Mouse (Mus musculus): ENCODE results near the gene Itsn2. TPM values are rescaled to one million over a fixed set of nuclear protein-coding genes. Genes with fewer than 3 reads are reported as not detected.

The Itsn2 gene
- polyA plus RNA-seq, 1 experiment from 2014 or later: 25.9 TPM

DNA sequence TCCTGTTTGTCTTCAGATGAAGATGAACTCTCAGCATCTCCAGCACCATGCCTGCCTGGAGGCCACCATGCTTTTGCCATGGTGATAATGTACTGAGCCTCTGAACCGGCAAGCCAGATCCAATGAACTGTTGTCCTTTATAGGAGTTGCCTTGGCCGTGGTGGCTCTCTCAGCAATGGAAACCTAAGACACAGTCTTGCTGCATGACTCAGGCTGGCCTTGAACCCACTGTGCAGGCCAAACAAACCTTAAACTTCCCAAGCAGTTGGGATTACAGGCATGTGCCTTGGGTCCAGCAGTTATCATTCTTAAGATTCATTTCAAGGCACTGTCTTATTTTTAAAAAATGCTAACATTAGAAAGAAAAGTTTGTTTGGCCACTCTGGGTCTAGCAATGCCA, 4.6 kb upstream of the Itsn2 start:
- no peak overlapping the region for H3K9ac ChIP-seq (replicated peaks; ENCODE audit: low read length)
- H3K27ac ChIP-seq (replicated peaks; ENCODE audit: low read depth, low read length): no peak overlapping the region
- WGBS: 70% methylated on average over 2 of the region's 2 CpGs
- no peaks in the 10 kb centered on the region for H3K27me3 ChIP-seq (ENCODE audit: control insufficient read depth, insufficient read depth, low read length)
- H3K36me3 ChIP-seq (replicated peaks; ENCODE audit: control insufficient read depth, insufficient read depth, low read depth, low read length): no peaks in the 10 kb centered on the region
- no peak overlapping the region for H3K4me2 ChIP-seq (ENCODE audit: low read depth, low read length)
- DNase-seq (ENCODE audit: low spot score): no peak
- no peaks in the 10 kb centered on the region for H3K9me3 ChIP-seq (replicated peaks; ENCODE audit: control insufficient read depth, low read length)
- H3K4me1 ChIP-seq (ENCODE audit: control insufficient read depth, insufficient read depth, low read length): no peaks in the 10 kb centered on the region
- no peak for ATAC-seq (replicated peaks; ENCODE audit: insufficient number of reproducible peaks, low FRiP score, low TSS enrichment, low read depth)
- no peak overlapping the region for H3K4me3 ChIP-seq (ENCODE audit: low read depth, low read length)

DNA sequence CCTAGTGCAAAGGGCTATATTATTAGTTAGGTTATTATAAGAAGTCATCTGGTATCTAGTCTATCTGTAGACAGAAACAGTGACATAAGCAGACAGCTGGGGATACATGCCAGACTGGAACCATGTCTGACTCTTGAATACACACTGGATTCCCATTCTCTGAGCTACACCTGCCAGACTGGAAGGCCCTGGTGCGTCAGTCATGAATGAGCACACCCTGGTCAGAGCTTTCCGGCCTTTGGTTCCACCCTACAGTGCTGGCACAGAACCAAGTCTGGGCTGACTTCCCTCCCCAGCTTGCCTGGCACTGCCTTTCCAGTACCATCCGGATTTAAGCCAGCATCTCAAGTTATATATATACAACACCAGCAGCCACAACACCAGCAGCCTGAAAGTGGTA, 3.8 kb upstream of the Itsn2 start:
- Histone ChIP-seq H3K4me2 (ENCODE audit: low read depth, low read length) (no peak overlapping the region), H3K9me3 (replicated peaks; ENCODE audit: control insufficient read depth, low read length) (no peaks in the 10 kb centered on the region), H3K4me1 (ENCODE audit: control insufficient read depth, insufficient read depth, low read length) (no peaks in the 10 kb centered on the region), H3K9ac (replicated peaks; ENCODE audit: low read length) (no peak overlapping the region), H3K36me3 (replicated peaks; ENCODE audit: control insufficient read depth, insufficient read depth, low read depth, low read length) (no peaks in the 10 kb centered on the region), H3K27me3 (ENCODE audit: control insufficient read depth, insufficient read depth, low read length) (no peaks in the 10 kb centered on the region), H3K27ac (replicated peaks; ENCODE audit: low read depth, low read length) (no peak overlapping the region), H3K4me3 (ENCODE audit: low read depth, low read length) (no peak overlapping the region)
- 83% methylated on average over 3 of the region's 3 CpGs for WGBS
- ATAC-seq (replicated peaks; ENCODE audit: insufficient number of reproducible peaks, low FRiP score, low TSS enrichment, low read depth): no peak
- DNase-seq (ENCODE audit: low spot score): no peak

DNA sequence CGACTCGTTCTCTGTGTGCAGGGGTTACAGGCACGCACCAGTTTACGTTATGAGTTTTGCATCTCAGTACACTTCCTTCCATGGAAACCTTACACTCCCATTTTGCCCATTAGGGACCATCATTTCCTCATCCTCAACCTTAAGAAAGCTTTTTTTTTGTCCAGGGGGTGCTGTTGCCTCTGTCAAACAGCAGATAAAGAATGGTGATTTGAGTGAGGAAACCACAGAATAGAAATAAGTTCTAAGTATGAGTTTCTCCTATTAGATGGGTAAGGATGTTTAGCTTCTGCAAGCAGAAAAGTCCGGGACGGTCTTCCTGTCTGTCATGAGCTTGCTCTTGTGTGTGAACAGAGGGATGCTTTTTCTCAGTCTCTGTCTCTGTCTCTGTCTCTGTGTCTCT, 413 bp upstream of the Itsn2 start:
- Histone ChIP-seq H3K4me3 (ENCODE audit: low read depth, low read length) (peak overlapping the region; percentile 92; the same call in 1 of the 2 replicates), H3K36me3 (replicated peaks; ENCODE audit: control insufficient read depth, insufficient read depth, low read depth, low read length) (no peaks in the 10 kb centered on the region), H3K27ac (replicated peaks; ENCODE audit: low read depth, low read length) (no peak overlapping the region), H3K4me1 (ENCODE audit: control insufficient read depth, insufficient read depth, low read length) (no peaks in the 10 kb centered on the region), H3K9ac (replicated peaks; ENCODE audit: low read length) (no peak overlapping the region; the same call in 1 of the 2 replicates), H3K27me3 (ENCODE audit: control insufficient read depth, insufficient read depth, low read length) (no peaks in the 10 kb centered on the region), H3K4me2 (ENCODE audit: low read depth, low read length) (no peak overlapping the region), H3K9me3 (replicated peaks; ENCODE audit: control insufficient read depth, low read length) (no peaks in the 10 kb centered on the region)
- no peak for DNase-seq (ENCODE audit: low spot score)
- ATAC-seq (replicated peaks; ENCODE audit: insufficient number of reproducible peaks, low FRiP score, low TSS enrichment, low read depth): no peak
- WGBS: 60% methylated on average over 6 of the region's 6 CpGs

DNA sequence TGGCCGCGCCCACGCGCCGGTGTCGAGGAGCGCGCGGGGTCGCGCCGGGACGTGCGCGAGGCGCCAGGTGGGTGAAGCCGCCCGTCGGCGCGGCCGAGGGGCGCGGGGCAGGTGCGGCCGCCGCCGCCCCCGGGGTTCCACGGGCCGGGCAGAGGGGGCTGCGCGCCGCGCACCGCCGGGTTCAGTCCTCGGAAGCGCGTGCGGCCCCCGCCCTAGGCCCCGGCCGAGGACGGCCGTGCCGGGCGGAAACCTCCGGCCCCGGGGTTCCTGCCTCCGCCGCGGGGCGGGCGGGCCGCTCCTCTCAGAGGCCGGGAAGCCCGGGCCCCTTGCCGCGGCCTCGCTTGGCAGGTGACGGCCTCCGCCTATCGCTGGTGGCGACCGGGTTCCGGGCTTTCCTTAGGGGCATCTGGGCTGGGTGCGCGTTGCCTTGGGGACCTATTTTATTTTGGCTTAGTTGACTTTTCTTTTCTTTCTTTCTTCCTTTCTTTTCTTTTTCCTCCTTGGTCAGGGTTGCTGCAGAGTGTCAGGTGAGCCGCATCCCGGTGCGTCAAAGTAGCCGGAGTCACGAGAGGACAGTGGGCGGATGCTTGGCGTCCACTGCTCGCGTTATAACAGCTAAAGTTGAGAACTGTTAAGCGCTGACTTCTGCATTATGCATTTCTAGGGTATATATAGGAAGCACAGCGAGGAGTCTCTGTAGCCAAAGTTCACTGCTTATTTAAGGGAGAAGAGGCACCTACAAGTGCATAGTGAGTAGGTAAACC, 910 bp downstream of the Itsn2 start:
- ATAC-seq (replicated peaks; ENCODE audit: insufficient number of reproducible peaks, low FRiP score, low TSS enrichment, low read depth): peak; percentile 71
- under 1% methylated on average over 40 of the region's 80 CpGs for WGBS
- Histone ChIP-seq H3K27me3 (ENCODE audit: control insufficient read depth, insufficient read depth, low read length) (no peaks in the 10 kb centered on the region), H3K4me2 (ENCODE audit: low read depth, low read length) (peak overlapping the region; percentile 82), H3K4me1 (ENCODE audit: control insufficient read depth, insufficient read depth, low read length) (no peaks in the 10 kb centered on the region), H3K9me3 (replicated peaks; ENCODE audit: control insufficient read depth, low read length) (no peaks in the 10 kb centered on the region), H3K9ac (replicated peaks; ENCODE audit: low read length) (peak overlapping the region; percentile 85), H3K4me3 (ENCODE audit: low read depth, low read length) (peak overlapping the region; percentile 92), H3K36me3 (replicated peaks; ENCODE audit: control insufficient read depth, insufficient read depth, low read depth, low read length) (no peaks in the 10 kb centered on the region), H3K27ac (replicated peaks; ENCODE audit: low read depth, low read length) (peak overlapping the region; percentile 52; the same call in 1 of the 2 replicates)
- peak; percentile 43 for DNase-seq (ENCODE audit: low spot score)

DNA sequence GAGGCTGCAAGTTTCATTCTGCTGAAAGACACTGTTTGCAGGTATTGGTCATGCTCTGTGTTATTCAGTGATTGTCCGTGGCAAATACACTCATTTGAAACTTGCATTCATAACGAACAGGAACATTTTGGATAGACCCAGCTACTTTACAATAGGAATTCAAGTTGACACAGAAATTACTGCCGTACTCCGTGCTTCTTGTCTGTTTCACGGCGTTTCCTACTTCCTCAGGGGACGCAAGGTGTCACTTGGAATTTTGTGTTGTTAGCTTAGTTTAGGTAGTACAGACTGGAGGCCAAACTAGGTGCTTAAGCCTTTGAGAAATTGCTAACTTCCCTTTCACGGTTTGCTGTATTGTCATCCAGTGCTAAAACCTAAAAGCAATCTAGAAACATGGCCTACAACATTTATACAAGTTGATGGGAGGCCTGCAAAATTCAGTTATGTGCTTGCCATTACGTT, 1.5 kb downstream of the Itsn2 start:
- 61% methylated on average over 9 of the region's 9 CpGs for WGBS

DNA sequence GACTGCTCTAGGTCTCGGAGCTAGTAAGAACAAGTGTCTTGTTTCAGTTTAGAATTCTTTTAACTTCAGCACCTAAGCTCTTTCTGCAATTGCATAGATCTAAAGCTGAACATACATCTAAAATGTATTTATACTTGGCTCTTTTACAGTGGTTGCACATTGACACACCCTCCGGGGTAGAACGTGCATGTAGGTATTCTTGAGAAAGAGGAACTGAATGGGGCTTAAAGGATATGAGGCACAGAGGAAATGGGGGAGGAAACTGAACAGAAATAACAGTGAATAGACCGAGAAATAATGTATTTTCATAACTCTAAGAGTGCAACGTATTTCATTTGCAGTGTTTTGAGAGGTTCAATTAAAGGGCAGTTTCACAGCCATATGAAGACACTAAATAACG, 2.6 kb downstream of the Itsn2 start:
- Histone ChIP-seq H3K9me3 (replicated peaks; ENCODE audit: control insufficient read depth, low read length) (no peaks in the 10 kb centered on the region), H3K9ac (replicated peaks; ENCODE audit: low read length) (no peak overlapping the region), H3K27ac (replicated peaks; ENCODE audit: low read depth, low read length) (no peak overlapping the region), H3K4me2 (ENCODE audit: low read depth, low read length) (no peak overlapping the region), H3K36me3 (replicated peaks; ENCODE audit: control insufficient read depth, insufficient read depth, low read depth, low read length) (no peaks in the 10 kb centered on the region), H3K27me3 (ENCODE audit: control insufficient read depth, insufficient read depth, low read length) (no peaks in the 10 kb centered on the region), H3K4me1 (ENCODE audit: control insufficient read depth, insufficient read depth, low read length) (no peaks in the 10 kb centered on the region), H3K4me3 (ENCODE audit: low read depth, low read length) (no peak overlapping the region)
- DNase-seq (ENCODE audit: low spot score): no peak
- no peak for ATAC-seq (replicated peaks; ENCODE audit: insufficient number of reproducible peaks, low FRiP score, low TSS enrichment, low read depth)
- WGBS: 78% methylated on average over 6 of the region's 6 CpGs

More for the DNA sequence above, 1.5 kb downstream of the Itsn2 start:
- Histone ChIP-seq H3K9ac (replicated peaks; ENCODE audit: low read length) (peak overlapping the region; percentile 85; the same call in 1 of the 2 replicates), H3K36me3 (replicated peaks; ENCODE audit: control insufficient read depth, insufficient read depth, low read depth, low read length) (no peaks in the 10 kb centered on the region), H3K9me3 (replicated peaks; ENCODE audit: control insufficient read depth, low read length) (no peaks in the 10 kb centered on the region), H3K27ac (replicated peaks; ENCODE audit: low read depth, low read length) (no peak overlapping the region), H3K4me2 (ENCODE audit: low read depth, low read length) (peak overlapping the region; percentile 82), H3K27me3 (ENCODE audit: control insufficient read depth, insufficient read depth, low read length) (no peaks in the 10 kb centered on the region), H3K4me1 (ENCODE audit: control insufficient read depth, insufficient read depth, low read length) (no peaks in the 10 kb centered on the region), H3K4me3 (ENCODE audit: low read depth, low read length) (peak overlapping the region; percentile 92)
- ATAC-seq (replicated peaks; ENCODE audit: insufficient number of reproducible peaks, low FRiP score, low TSS enrichment, low read depth): no peak
- DNase-seq (ENCODE audit: low spot score): no peak

DNA sequence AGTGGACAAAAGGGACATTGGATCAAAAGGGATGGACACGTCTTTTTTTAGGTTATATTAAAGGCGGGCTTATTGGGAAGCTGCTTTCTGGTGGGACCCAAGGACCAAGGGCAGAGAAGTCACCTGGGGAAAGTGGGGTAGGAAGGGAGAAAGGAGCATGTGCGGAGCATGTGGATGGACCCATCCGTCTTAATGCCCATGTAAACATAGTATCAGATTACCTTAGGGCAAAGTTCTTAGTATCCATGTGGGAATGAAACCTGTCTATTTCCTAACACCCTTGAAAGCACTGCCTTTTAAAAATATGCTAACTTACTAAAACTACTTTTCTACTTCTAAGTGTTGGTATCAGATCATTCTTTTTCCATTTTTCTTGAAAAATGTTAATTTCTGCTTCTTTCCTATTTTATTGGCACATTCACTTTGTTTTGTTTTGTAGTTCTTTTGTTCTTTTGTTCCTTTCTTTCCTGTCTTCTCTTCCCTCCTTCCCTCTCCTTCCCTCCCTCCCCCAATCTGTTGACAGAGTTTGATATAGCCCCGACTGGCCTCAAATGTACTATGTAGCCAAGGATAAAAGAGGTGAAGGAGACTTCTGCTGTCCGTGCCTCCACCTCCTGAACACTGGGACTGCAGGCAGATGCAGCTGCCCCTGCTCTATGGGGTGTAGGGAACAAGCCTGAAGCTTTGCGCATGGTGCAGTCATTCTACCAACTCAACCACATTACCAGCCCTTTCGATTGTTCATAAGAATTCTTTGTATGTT, 6.4 kb downstream of the Itsn2 start:
- Histone ChIP-seq H3K9ac (replicated peaks; ENCODE audit: low read length) (no peak overlapping the region), H3K36me3 (replicated peaks; ENCODE audit: control insufficient read depth, insufficient read depth, low read depth, low read length) (no peaks in the 10 kb centered on the region), H3K27me3 (ENCODE audit: control insufficient read depth, insufficient read depth, low read length) (no peaks in the 10 kb centered on the region), H3K4me3 (ENCODE audit: low read depth, low read length) (no peak overlapping the region), H3K9me3 (replicated peaks; ENCODE audit: control insufficient read depth, low read length) (no peaks in the 10 kb centered on the region), H3K4me2 (ENCODE audit: low read depth, low read length) (no peak overlapping the region), H3K27ac (replicated peaks; ENCODE audit: low read depth, low read length) (no peak overlapping the region), H3K4me1 (ENCODE audit: control insufficient read depth, insufficient read depth, low read length) (no peaks in the 10 kb centered on the region)
- ATAC-seq (replicated peaks; ENCODE audit: insufficient number of reproducible peaks, low FRiP score, low TSS enrichment, low read depth) (no peak), DNase-seq (ENCODE audit: low spot score) (no peak)
- WGBS: 58% methylated on average over 8 of the region's 8 CpGs

DNA sequence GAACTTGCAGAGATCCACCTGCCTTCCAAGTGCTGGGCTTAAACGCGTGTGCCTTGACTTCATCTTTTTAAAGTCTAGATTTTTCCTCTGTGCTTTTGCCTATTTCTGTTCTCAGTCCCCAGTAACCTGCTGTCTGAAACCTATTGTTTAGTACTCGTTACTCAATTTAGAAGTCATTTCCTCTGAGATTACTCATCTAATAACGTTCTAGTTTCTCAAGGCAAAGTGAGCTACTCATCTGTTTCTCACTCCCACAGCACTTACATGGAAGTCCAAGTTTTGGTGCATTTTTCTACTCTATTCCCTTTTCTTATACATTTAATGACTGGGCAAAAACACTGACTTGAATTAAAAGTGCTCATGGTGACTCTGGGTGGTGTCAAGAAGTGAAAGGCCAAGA, 7.3 kb downstream of the Itsn2 start:
- Histone ChIP-seq H3K4me3 (ENCODE audit: low read depth, low read length) (no peak overlapping the region), H3K9me3 (replicated peaks; ENCODE audit: control insufficient read depth, low read length) (no peaks in the 10 kb centered on the region), H3K9ac (replicated peaks; ENCODE audit: low read length) (no peak overlapping the region), H3K4me1 (ENCODE audit: control insufficient read depth, insufficient read depth, low read length) (no peaks in the 10 kb centered on the region), H3K27me3 (ENCODE audit: control insufficient read depth, insufficient read depth, low read length) (no peaks in the 10 kb centered on the region), H3K27ac (replicated peaks; ENCODE audit: low read depth, low read length) (no peak overlapping the region), H3K4me2 (ENCODE audit: low read depth, low read length) (no peak overlapping the region), H3K36me3 (replicated peaks; ENCODE audit: control insufficient read depth, insufficient read depth, low read depth, low read length) (no peaks in the 10 kb centered on the region)
- no peak for ATAC-seq (replicated peaks; ENCODE audit: insufficient number of reproducible peaks, low FRiP score, low TSS enrichment, low read depth)
- 70% methylated on average over 4 of the region's 4 CpGs for WGBS
- no peak for DNase-seq (ENCODE audit: low spot score)

All from embryonic facial prominence, embryonic 11.5 days (tissue).